Mouse (Mus musculus): ENCODE data around the gene Zzz3. TPM values are rescaled to one million over a fixed set of nuclear protein-coding genes. Genes with fewer than 3 reads are reported as not detected.

The Zzz3 gene
- polyA plus RNA-seq, 1 experiment, result 58.4 TPM

- H3K9ac ChIP-seq (ENCODE audit: low read depth, poor library complexity, severe bottlenecking), result no peak overlapping the region
- no peaks in the 10 kb centered on the region for H3K4me1 ChIP-seq (ENCODE audit: control insufficient read depth, insufficient read depth, low read length)
- no peak overlapping the region for H3K27ac ChIP-seq (ENCODE audit: insufficient read depth, low read length)
- H3K27me3 ChIP-seq (ENCODE audit: control insufficient read depth, insufficient read depth, low read length, poor library complexity, severe bottlenecking), result no peaks in the 10 kb centered on the region
- no peaks in the 10 kb centered on the region for H3K36me3 ChIP-seq (ENCODE audit: control insufficient read depth, insufficient read depth, low read length, poor library complexity, severe bottlenecking)
- H3K9me3 ChIP-seq (replicated peaks; ENCODE audit: control insufficient read depth, insufficient read depth, low read length, poor library complexity, severe bottlenecking), result no peaks in the 10 kb centered on the region
- TF ChIP-seq CTCF (IDR thresholded peaks at IDR 0.05; ENCODE audit: low read depth, low read length) (no peak), POLR2A (IDR thresholded peaks at IDR 0.05; ENCODE audit: insufficient read depth, low read length) (no peak), EP300 (IDR thresholded peaks at IDR 0.05; ENCODE audit: insufficient read depth, low read depth, low read length) (no peak)
- H3K4me3 ChIP-seq (ENCODE audit: low read depth, low read length), result no peak overlapping the region
These were observed 102.6 kb downstream of the Zzz3 start for GRCm38 (mm10) chr3:152497842-152498241.

GRCm38 (mm10) chr3:152498968-152499696 lies 103.9 kb downstream of the Zzz3 start:
- Histone ChIP-seq H3K9ac (ENCODE audit: low read depth, poor library complexity, severe bottlenecking) (no peak overlapping the region), H3K27ac (ENCODE audit: insufficient read depth, low read length) (no peak overlapping the region), H3K4me3 (ENCODE audit: low read depth, low read length) (no peak overlapping the region), H3K27me3 (ENCODE audit: control insufficient read depth, insufficient read depth, low read length, poor library complexity, severe bottlenecking) (no peaks in the 10 kb centered on the region), H3K4me1 (ENCODE audit: control insufficient read depth, insufficient read depth, low read length) (no peaks in the 10 kb centered on the region), H3K9me3 (replicated peaks; ENCODE audit: control insufficient read depth, insufficient read depth, low read length, poor library complexity, severe bottlenecking) (no peaks in the 10 kb centered on the region), H3K36me3 (ENCODE audit: control insufficient read depth, insufficient read depth, low read length, poor library complexity, severe bottlenecking) (no peaks in the 10 kb centered on the region)
- no peak for TF ChIP-seq CTCF (IDR thresholded peaks at IDR 0.05; ENCODE audit: low read depth, low read length)
- TF ChIP-seq POLR2A (IDR thresholded peaks at IDR 0.05; ENCODE audit: insufficient read depth, low read length), result no peak
- no peak for TF ChIP-seq EP300 (IDR thresholded peaks at IDR 0.05; ENCODE audit: insufficient read depth, low read depth, low read length)

GRCm38 (mm10) chr3:152507900-152508299 lies 112.6 kb downstream of the Zzz3 start:
- Histone ChIP-seq H3K36me3 (ENCODE audit: control insufficient read depth, insufficient read depth, low read length, poor library complexity, severe bottlenecking) (no peaks in the 10 kb centered on the region), H3K9ac (ENCODE audit: low read depth, poor library complexity, severe bottlenecking) (no peak overlapping the region), H3K9me3 (replicated peaks; ENCODE audit: control insufficient read depth, insufficient read depth, low read length, poor library complexity, severe bottlenecking) (no peaks in the 10 kb centered on the region), H3K4me3 (ENCODE audit: low read depth, low read length) (no peak overlapping the region), H3K4me1 (ENCODE audit: control insufficient read depth, insufficient read depth, low read length) (no peaks in the 10 kb centered on the region), H3K27me3 (ENCODE audit: control insufficient read depth, insufficient read depth, low read length, poor library complexity, severe bottlenecking) (no peaks in the 10 kb centered on the region), H3K27ac (ENCODE audit: insufficient read depth, low read length) (no peak overlapping the region)
- TF ChIP-seq CTCF (IDR thresholded peaks at IDR 0.05; ENCODE audit: low read depth, low read length) (no peak), EP300 (IDR thresholded peaks at IDR 0.05; ENCODE audit: insufficient read depth, low read depth, low read length) (no peak), POLR2A (IDR thresholded peaks at IDR 0.05; ENCODE audit: insufficient read depth, low read length) (no peak)

GRCm38 (mm10) chr3:152508419-152508993 lies 113.2 kb downstream of the Zzz3 start:
- H3K9ac ChIP-seq (ENCODE audit: low read depth, poor library complexity, severe bottlenecking), result no peak overlapping the region
- no peaks in the 10 kb centered on the region for H3K9me3 ChIP-seq (replicated peaks; ENCODE audit: control insufficient read depth, insufficient read depth, low read length, poor library complexity, severe bottlenecking)
- no peaks in the 10 kb centered on the region for H3K27me3 ChIP-seq (ENCODE audit: control insufficient read depth, insufficient read depth, low read length, poor library complexity, severe bottlenecking)
- no peak overlapping the region for H3K4me3 ChIP-seq (ENCODE audit: low read depth, low read length)
- no peak overlapping the region for H3K27ac ChIP-seq (ENCODE audit: insufficient read depth, low read length)
- no peaks in the 10 kb centered on the region for H3K4me1 ChIP-seq (ENCODE audit: control insufficient read depth, insufficient read depth, low read length)
- no peak for TF ChIP-seq CTCF (IDR thresholded peaks at IDR 0.05; ENCODE audit: low read depth, low read length)
- TF ChIP-seq EP300 (IDR thresholded peaks at IDR 0.05; ENCODE audit: insufficient read depth, low read depth, low read length), result no peak
- TF ChIP-seq POLR2A (IDR thresholded peaks at IDR 0.05; ENCODE audit: insufficient read depth, low read length), result no peak
- no peaks in the 10 kb centered on the region for H3K36me3 ChIP-seq (ENCODE audit: control insufficient read depth, insufficient read depth, low read length, poor library complexity, severe bottlenecking)

- H3K36me3 ChIP-seq (ENCODE audit: control insufficient read depth, insufficient read depth, low read length, poor library complexity, severe bottlenecking), result no peaks in the 10 kb centered on the region
- no peak overlapping the region for H3K27ac ChIP-seq (ENCODE audit: insufficient read depth, low read length)
- H3K9ac ChIP-seq (ENCODE audit: low read depth, poor library complexity, severe bottlenecking), result no peak overlapping the region
- H3K27me3 ChIP-seq (ENCODE audit: control insufficient read depth, insufficient read depth, low read length, poor library complexity, severe bottlenecking), result no peaks in the 10 kb centered on the region
- no peaks in the 10 kb centered on the region for H3K9me3 ChIP-seq (replicated peaks; ENCODE audit: control insufficient read depth, insufficient read depth, low read length, poor library complexity, severe bottlenecking)
- TF ChIP-seq POLR2A (IDR thresholded peaks at IDR 0.05; ENCODE audit: insufficient read depth, low read length) (no peak), CTCF (IDR thresholded peaks at IDR 0.05; ENCODE audit: low read depth, low read length) (no peak), EP300 (IDR thresholded peaks at IDR 0.05; ENCODE audit: insufficient read depth, low read depth, low read length) (no peak)
- H3K4me1 ChIP-seq (ENCODE audit: control insufficient read depth, insufficient read depth, low read length), result no peaks in the 10 kb centered on the region
- no peak overlapping the region for H3K4me3 ChIP-seq (ENCODE audit: low read depth, low read length)
These were observed 114.0 kb downstream of the Zzz3 start for GRCm38 (mm10) chr3:152509268-152509667.

Other genes starting within 250 kb of the Zzz3 start
- 17.1 and 19.9 TPM in 2 replicates for gene Gipc2, start 229.2 kb upstream of the Zzz3 start, polyA plus RNA-seq (2011; ENCODE audit: insufficient read depth, insufficient read length, low read depth, missing spikeins)
- 27.0 and 28.8 TPM in 2 replicates for gene Dnajb4, start 185.2 kb upstream of the Zzz3 start, polyA plus RNA-seq (2011; ENCODE audit: insufficient read depth, insufficient read length, low read depth, missing spikeins)
- gene Fubp1, start 185.1 kb upstream of the Zzz3 start, polyA plus RNA-seq (2011; ENCODE audit: insufficient read depth, insufficient read length, low read depth, missing spikeins), result 406 and 417 TPM in 2 replicates
- gene Nexn, start 129.1 kb upstream of the Zzz3 start, polyA plus RNA-seq (2011; ENCODE audit: insufficient read depth, insufficient read length, low read depth, missing spikeins), result 16.3 and 19.6 TPM in 2 replicates
- 48.7 and 50.7 TPM in 2 replicates for gene Miga1, start 55.1 kb upstream of the Zzz3 start, polyA plus RNA-seq (2011; ENCODE audit: insufficient read depth, insufficient read length, low read depth, missing spikeins)
- 44.5 and 48.4 TPM in 2 replicates for gene Usp33, start 49.0 kb upstream of the Zzz3 start, polyA plus RNA-seq (2011; ENCODE audit: insufficient read depth, insufficient read length, low read depth, missing spikeins)

All from ES-Bruce4 (cell line).